Mouse (Mus musculus): ENCODE measurements around the gene Amy2a3.
"Not testable (repeated sequence)": the region's sequence is repeated elsewhere in the genome, so short reads cannot be mapped to it uniquely, and the experiment has no call there.

The Amy2a3 gene

GRCm38 (mm10) chr3:113323952-113324351 is at the start of gene Amy2a3:
Gene Amy2a3 (minus strand): TSS chr3:113324052.
- DNase-seq (ENCODE audit: low spot score), result not testable (repeated sequence)

GRCm38 (mm10) chr3:113356558-113356957 is 32.7 kb upstream of the Amy2a3 start, which contains the start of gene Amy2a2:
Gene Amy2a2 (minus strand): TSS chr3:113356658.
- not testable (repeated sequence) for DNase-seq (ENCODE audit: low spot score)

- DNase-seq (ENCODE audit: low spot score), result not testable (repeated sequence)
Measured at GRCm38 (mm10) chr3:113345484-113345883, 21.6 kb upstream of the Amy2a3 start.

DNA sequence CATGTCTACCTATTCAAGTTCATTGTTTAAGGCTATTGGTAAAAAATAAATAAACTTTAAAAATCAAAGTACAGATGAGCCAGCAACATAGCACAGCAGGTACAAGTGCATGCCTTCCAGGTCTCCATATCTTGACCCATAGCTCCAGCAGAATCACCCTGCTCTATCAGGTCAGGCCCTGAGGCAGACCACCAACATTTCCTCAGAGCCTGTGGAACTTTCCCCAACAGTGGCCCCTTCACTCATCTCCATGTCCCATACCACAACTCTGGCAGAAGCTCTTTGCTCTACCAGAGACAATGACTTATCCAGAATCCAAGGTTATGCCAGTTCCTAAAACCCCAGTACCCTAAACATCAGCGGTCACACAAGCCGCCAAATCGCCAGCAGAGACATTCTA is 10.9 kb downstream of the Amy2a3 start:
- not testable (repeated sequence) for DNase-seq (ENCODE audit: low spot score)

- DNase-seq (ENCODE audit: low spot score), result not testable (repeated sequence)
Measured at GRCm38 (mm10) chr3:113291349-113291748, 32.5 kb downstream of the Amy2a3 start, which contains the start of gene Amy2a4. Gene Amy2a4 (minus strand): TSS chr3:113291449.

- DNase-seq (ENCODE audit: low spot score), result not testable (repeated sequence)
Measured at GRCm38 (mm10) chr3:113280285-113280684, 43.6 kb downstream of the Amy2a3 start.

DNA sequence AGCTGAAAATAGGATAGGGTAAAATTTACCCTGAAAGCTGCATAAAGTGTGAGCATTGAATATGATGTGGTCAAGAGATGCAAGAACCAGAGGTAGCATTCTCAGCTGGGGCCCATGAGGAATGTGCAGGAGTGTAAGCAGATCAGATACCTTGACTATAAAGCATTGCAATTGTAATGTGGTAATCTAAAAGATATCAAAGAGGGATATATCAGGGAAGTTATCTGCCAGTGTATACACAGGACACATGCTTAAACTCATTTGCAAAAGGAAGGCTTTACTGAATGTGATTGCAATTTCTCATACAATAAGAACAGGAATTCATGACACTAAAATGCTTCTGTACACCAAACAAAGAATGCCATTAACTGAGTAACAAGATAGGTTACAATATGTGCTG is 44.3 kb downstream of the Amy2a3 start:
- not testable (repeated sequence) for DNase-seq (ENCODE audit: low spot score)

Measured in urinary bladder, postnatal 10 days (tissue).